14 mouse cellular contexts compared by ENCODE assay signal in genomic region chr8:67631691-67632090, GRCm38 (mm10).
DNase-seq lines count a peak whose midpoint lies in the region; ATAC-seq and TF ChIP-seq lines count a peak whose summit lies in the region.
"Had no signal": no experiment of that assay in that cellular context is flagged by ENCODE, and none has a peak within 500 bp of the region (broad histone marks: within the 10 kb centered on the region; RNA-seq: fewer than 3 reads in every experiment).

No protein-coding gene starts in this region.

- no peak overlapping the region for H3K9ac ChIP-seq in intestine, postnatal 0 days (ENCODE audit: low read depth, low read length)
- H3K9ac ChIP-seq: hindbrain, embryonic 13.5 days; liver, embryonic 14.5 days; midbrain, embryonic 13.5 days had no signal

- no peak for TF ChIP-seq POLR2A in brain, embryonic 14.5 days (IDR thresholded peaks at IDR 0.05; ENCODE audit: borderline replicate concordance, extremely low read depth, insufficient read depth, insufficient read length, poor library complexity, severe bottlenecking)

- peak; percentile 8 for DNase-seq in brain, embryonic 14.5 days (ENCODE audit: low read depth)
- DNase-seq in frontal cortex, postnatal 14 days (ENCODE audit: low spot score in 2 of 2) = peak; percentile 23 to 41
- DNase-seq in left cerebral cortex, adult 2 months (ENCODE audit: extremely low spot score in 1 of 2, low spot score in 2 of 2) = peak; percentile 12 to 23
- peak; percentile 42 to 67 for DNase-seq in right cerebral cortex, postnatal 36 days (ENCODE audit: low spot score in 2 of 2)
- no peak for DNase-seq in gastrocnemius, adult 18-20 months (ENCODE audit: low spot score)
- no peak for DNase-seq in kidney, postnatal 14 days
- DNase-seq: adrenal gland, adult 2 months; gastrocnemius, postnatal 10 days; kidney, adult 9 months had no signal

- no peak overlapping the region for H3K4me2 ChIP-seq in intestine, postnatal 0 days (replicated peaks; ENCODE audit: low read depth)
- H3K4me2 ChIP-seq: hindbrain, embryonic 13.5 days; midbrain, embryonic 13.5 days had no signal

- 87% methylated on average over 5 of the region's 5 CpGs for WGBS in intestine, postnatal 0 days

- intact Hi-C loops in left cerebral cortex, adult 2 months (cut with DNase I) = loop anchor here (1.0 to 10.0 kb wide), 2 partner anchors 183 to 185 kb away; no protein-coding TSS in a partner anchor

- peak overlapping the region; percentile 88 for H3K27ac ChIP-seq in left cerebral cortex, adult 2 months
- H3K27ac ChIP-seq in intestine, postnatal 0 days (ENCODE audit: low read depth, low read length) = no peak overlapping the region
- H3K27ac ChIP-seq: embryonic facial prominence, embryonic 10.5 days; hindbrain, embryonic 13.5 days; liver, embryonic 14.5 days; midbrain, embryonic 13.5 days had no signal

- no peak overlapping the region for H3K4me3 ChIP-seq in left cerebral cortex, adult 2 months
- no peak overlapping the region for H3K4me3 ChIP-seq in intestine, postnatal 0 days (ENCODE audit: low read depth, low read length)
- H3K4me3 ChIP-seq: embryonic facial prominence, embryonic 10.5 days; hindbrain, embryonic 13.5 days; midbrain, embryonic 13.5 days had no signal

- no peaks in the 10 kb centered on the region for H3K4me1 ChIP-seq in intestine, postnatal 0 days (replicated peaks; ENCODE audit: control insufficient read depth, insufficient read depth, low read length)
- H3K4me1 ChIP-seq: embryonic facial prominence, embryonic 10.5 days; hindbrain, embryonic 13.5 days; midbrain, embryonic 13.5 days had no signal

- ATAC-seq in intestine, postnatal 0 days = no peak

- no peak for TF ChIP-seq CTCF in brain, embryonic 14.5 days (IDR thresholded peaks at IDR 0.05; ENCODE audit: borderline replicate concordance, extremely low read depth, insufficient read depth, insufficient read length)
- TF ChIP-seq CTCF in left cerebral cortex, adult 2 months (IDR thresholded peaks at IDR 0.05) = no peak
- no peak for TF ChIP-seq CTCF in intestine, postnatal 0 days (IDR thresholded peaks at IDR 0.05; ENCODE audit: low read depth)

- no peaks in the 10 kb centered on the region for H3K36me3 ChIP-seq in intestine, postnatal 0 days (ENCODE audit: control insufficient read depth, insufficient read depth)
- H3K36me3 ChIP-seq: embryonic facial prominence, embryonic 10.5 days; hindbrain, embryonic 13.5 days; midbrain, embryonic 13.5 days had no signal

- H3K9me3 ChIP-seq in intestine, postnatal 0 days (ENCODE audit: control insufficient read depth) = no peaks in the 10 kb centered on the region
- H3K9me3 ChIP-seq: embryonic facial prominence, embryonic 10.5 days; hindbrain, embryonic 13.5 days; midbrain, embryonic 13.5 days had no signal

- H3K27me3 ChIP-seq in intestine, postnatal 0 days (replicated peaks; ENCODE audit: control insufficient read depth, insufficient read depth, low read length) = no peaks in the 10 kb centered on the region
- H3K27me3 ChIP-seq: hindbrain, embryonic 13.5 days; midbrain, embryonic 13.5 days had no signal

Comparison
In these comparisons a context has a peak if more than half of its experiments do, and no peak if none do; other contexts are left out.
1. DNase-seq: peak in brain, embryonic 14.5 days (single experiment), frontal cortex, postnatal 14 days (2 of 2), left cerebral cortex, adult 2 months (2 of 2) and right cerebral cortex, postnatal 36 days (2 of 2); none in gastrocnemius, adult 18-20 months (single experiment) and kidney, postnatal 14 days (single experiment).